In genomic region chr5:37240550-37240949, GRCm38 (mm10) we compare ENCODE assay signal across 8 mouse cellular contexts. TPM values are rescaled to one million over a fixed set of nuclear protein-coding genes. Genes with fewer than 3 reads are reported as not detected.
DNase-seq lines count a peak whose midpoint lies in the region; ATAC-seq and TF ChIP-seq lines count a peak whose summit lies in the region.
"Had no signal": no experiment of that assay in that cellular context is flagged by ENCODE, and none has a peak within 500 bp of the region (broad histone marks: within the 10 kb centered on the region; RNA-seq: fewer than 3 reads in every experiment).

No protein-coding gene starts in this region.

- H3K9me3 ChIP-seq in hindbrain, embryonic 10.5 days: no peaks in the 10 kb centered on the region
- no peaks in the 10 kb centered on the region for H3K9me3 ChIP-seq in hindbrain, embryonic 16.5 days (ENCODE audit: control insufficient read depth, low read length)
- H3K9me3 ChIP-seq in limb, embryonic 14.5 days (ENCODE audit: control insufficient read depth, low read length): no peaks in the 10 kb centered on the region

- H3K4me1 ChIP-seq in hindbrain, embryonic 10.5 days (replicated peaks): peaks cover 51% of the 10 kb centered on the region
- H3K4me1 ChIP-seq in hindbrain, embryonic 16.5 days (ENCODE audit: control insufficient read depth, insufficient read depth, low read depth, low read length): peaks cover 14% of the 10 kb centered on the region
- peaks cover 8% of the 10 kb centered on the region; the same call in 1 of the 2 replicates for H3K4me1 ChIP-seq in limb, embryonic 14.5 days (ENCODE audit: control insufficient read depth, insufficient read depth, low read length)

- no peaks in the 10 kb centered on the region for H3K36me3 ChIP-seq in hindbrain, embryonic 10.5 days
- H3K36me3 ChIP-seq in hindbrain, embryonic 16.5 days (ENCODE audit: control insufficient read depth, insufficient read depth, low read length): no peaks in the 10 kb centered on the region
- H3K36me3 ChIP-seq in limb, embryonic 14.5 days (ENCODE audit: control insufficient read depth, insufficient read depth, low read length): no peaks in the 10 kb centered on the region

- no peak for ATAC-seq in hindbrain, embryonic 16.5 days
- ATAC-seq in limb, embryonic 14.5 days (ENCODE audit: low FRiP score, low read depth): no peak

- TF ChIP-seq POLR2A in limb, embryonic 14.5 days (IDR thresholded peaks at IDR 0.05; ENCODE audit: borderline replicate concordance, extremely low read depth, insufficient read depth, insufficient read length): no peak

- no peak overlapping the region for H3K27ac ChIP-seq in hindbrain, embryonic 10.5 days
- H3K27ac ChIP-seq in hindbrain, embryonic 16.5 days (ENCODE audit: low read depth, low read length): no peak overlapping the region
- no peak overlapping the region for H3K27ac ChIP-seq in limb, embryonic 14.5 days (replicated peaks; ENCODE audit: low read depth, low read length)

- WGBS in hindbrain, embryonic 10.5 days: 6% methylated on average over 5 of the region's 5 CpGs
- WGBS in hindbrain, embryonic 16.5 days: 3% methylated on average over 5 of the region's 5 CpGs
- 0% methylated on average over 5 of the region's 5 CpGs for WGBS in limb, embryonic 14.5 days

- no peak overlapping the region for H3K4me2 ChIP-seq in hindbrain, embryonic 16.5 days (ENCODE audit: low read length)
- no peak overlapping the region for H3K4me2 ChIP-seq in limb, embryonic 14.5 days (replicated peaks; ENCODE audit: low read depth, low read length, severe bottlenecking)

- peak; percentile 73 for DNase-seq in hindbrain, embryonic 10.5 days (ENCODE audit: low spot score)
- DNase-seq in ES-CJ7 (ENCODE audit: low read depth, low spot score): peak; percentile 79
- DNase-seq in adipocyte (ENCODE audit: low spot score): peak; percentile 58
- peak; percentile 60 for DNase-seq in limb, embryonic 14.5 days (ENCODE audit: low spot score)
- no peak for DNase-seq in gastrocnemius, adult 18-20 months (ENCODE audit: low spot score)
- DNase-seq in frontal cortex, postnatal 14 days (ENCODE audit: low spot score in 2 of 2): no peak
- DNase-seq: lung, adult 2 months had no signal

- no peak overlapping the region for H3K9ac ChIP-seq in hindbrain, embryonic 16.5 days (ENCODE audit: low read depth, low read length)
- no peak overlapping the region for H3K9ac ChIP-seq in limb, embryonic 14.5 days (ENCODE audit: low read depth, low read length, severe bottlenecking)

- peaks cover 71% of the 10 kb centered on the region for H3K27me3 ChIP-seq in hindbrain, embryonic 10.5 days (ENCODE audit: insufficient read depth, poor library complexity, severe bottlenecking)
- H3K27me3 ChIP-seq in hindbrain, embryonic 16.5 days (replicated peaks; ENCODE audit: control insufficient read depth, insufficient read depth, low read length): no peaks in the 10 kb centered on the region
- peaks cover 56% of the 10 kb centered on the region for H3K27me3 ChIP-seq in limb, embryonic 14.5 days (ENCODE audit: control insufficient read depth, insufficient read depth, low read length)

- H3K4me3 ChIP-seq in hindbrain, embryonic 10.5 days: no peak overlapping the region
- H3K4me3 ChIP-seq in hindbrain, embryonic 16.5 days (ENCODE audit: low read length): no peak overlapping the region
- H3K4me3 ChIP-seq in limb, embryonic 14.5 days (replicated peaks; ENCODE audit: low read length): no peak overlapping the region

RNA-seq across cellular contexts. Expression of gene Crmp1, which starts 1.2 kb away (rescaled TPM):
- 178 and 407 TPM in 2 replicates for polyA plus RNA-seq in hindbrain, embryonic 10.5 days (2016; fragmentation: Nextera tagmentation; extraction: Ambion mirVana)
- polyA plus RNA-seq in hindbrain, embryonic 16.5 days (2015; fragmentation: Nextera tagmentation; extraction: Ambion mirVana): 851 and 939 TPM in 2 replicates
- 11.5 and 15.3 TPM in 2 replicates for polyA plus RNA-seq in limb, embryonic 14.5 days (2012; rRNA removed)
- 9.3 and 9.8 TPM in 2 replicates for polyA plus RNA-seq in limb, embryonic 14.5 days (2014; fragmentation: Nextera tagmentation; extraction: Ambion mirVana)
- under 1 TPM; 0.17 to 0.46 TPM for total RNA-seq in gastrocnemius, adult 18-20 months (2021)

Comparison
In these comparisons a context has a peak if more than half of its experiments do, and no peak if none do; other contexts are left out.
1. DNase-seq: peak in hindbrain, embryonic 10.5 days (single experiment), ES-CJ7 (single experiment), adipocyte (single experiment) and limb, embryonic 14.5 days (single experiment); none in gastrocnemius, adult 18-20 months (single experiment) and frontal cortex, postnatal 14 days (0 of 2).
2. RNA of gene Crmp1, which starts 1.2 kb away (polyA plus RNA-seq): 851 to 939 TPM in hindbrain, embryonic 16.5 days and 178 to 407 TPM in hindbrain, embryonic 10.5 days; 9.3 to 15.3 TPM in limb, embryonic 14.5 days; every median in the first group is over 10 times any median in the second.